Mouse (Mus musculus) olfactory bulb, adult 2 months (tissue): Measurements from ENCODE around the gene Med24.

Experiments used
- CTCF ChIP-seq: fragments of 200-500 bp; IDR thresholded peaks from 2 replicates; pipeline ENCODE4 v1.5.1; 2012; ENCODE audit warnings: low read depth, mild to moderate bottlenecking, low read length, moderate library complexity; ENCODE audit not compliant: insufficient read depth
- POLR2A ChIP-seq: fragments of 200-500 bp; IDR thresholded peaks from 2 replicates; pipeline ENCODE4 v1.6.1; 2012; ENCODE audit warnings: mild to moderate bottlenecking, low read depth, low read length, moderate library complexity; ENCODE audit not compliant: insufficient read depth

- no peak for TF ChIP-seq CTCF
- TF ChIP-seq POLR2A, result no peak
These were observed 7.6 kb downstream of the Med24 start for GRCm38 (mm10) chr11:98721458-98722226.
